Mouse (Mus musculus) central nervous system, embryonic 11.5 days (tissue): Measurements from ENCODE around the gene Mterf2. TPM values are rescaled to one million over a fixed set of nuclear protein-coding genes. Genes with fewer than 3 reads are reported as not detected.

Experiments used
- polyA plus RNA-seq: library from polyadenylated mRNA; depleted of rRNA; stranded (reverse); fragments of >200 nt; gene quantifications from 2 replicates; pipeline ENCODE4 v1.2.3, GENCODE M21; 2012; rRNA removed

Gene Mterf2
- 26.7 and 31.9 TPM in 2 replicates for polyA plus RNA-seq

DNA sequence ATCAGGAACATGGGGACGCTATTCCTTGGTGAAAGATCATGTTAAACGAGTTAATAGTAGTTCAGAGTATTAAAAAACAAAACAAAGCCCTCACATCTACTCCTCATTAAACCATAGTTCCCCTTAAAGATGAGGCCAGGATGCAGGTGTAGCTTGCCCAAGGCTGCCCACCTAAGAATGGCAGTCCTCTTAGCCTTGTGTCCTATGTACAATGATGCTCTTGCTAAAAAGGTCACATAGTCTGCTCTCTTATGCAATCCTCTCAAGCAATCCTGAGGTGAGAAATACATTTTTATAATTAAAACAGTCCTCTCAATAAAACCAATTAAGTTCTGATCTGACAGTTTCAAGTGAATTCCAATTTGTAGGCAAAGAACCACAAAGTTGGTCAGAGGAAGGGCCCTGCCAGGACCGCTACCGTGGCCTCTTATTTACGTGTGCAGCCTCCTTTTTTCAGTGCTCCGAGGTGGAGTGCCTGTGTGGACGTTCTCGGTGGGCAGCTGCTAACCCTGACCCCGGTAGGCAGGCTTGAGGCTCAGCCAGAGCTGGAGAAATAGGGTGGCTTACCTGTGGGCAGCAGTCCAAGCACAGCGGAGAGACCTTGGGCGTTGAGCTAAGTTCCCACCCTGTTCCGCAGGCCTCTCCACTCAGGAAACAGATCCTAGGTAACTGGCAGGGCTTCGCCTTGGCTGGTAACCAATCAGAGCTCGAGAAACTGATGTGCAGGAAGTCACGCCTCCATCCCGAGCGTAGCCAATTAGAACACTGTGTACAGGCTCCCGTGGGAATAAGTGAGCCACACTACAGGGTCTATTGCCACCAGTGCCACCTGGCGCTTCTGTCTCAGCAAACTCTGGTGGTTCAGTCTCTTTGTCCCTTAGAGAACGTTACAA, at the start of gene Mterf2:
Gene Mterf2, minus strand, starts transcription at position 633 of the 893 bp plus-strand sequence.

DNA sequence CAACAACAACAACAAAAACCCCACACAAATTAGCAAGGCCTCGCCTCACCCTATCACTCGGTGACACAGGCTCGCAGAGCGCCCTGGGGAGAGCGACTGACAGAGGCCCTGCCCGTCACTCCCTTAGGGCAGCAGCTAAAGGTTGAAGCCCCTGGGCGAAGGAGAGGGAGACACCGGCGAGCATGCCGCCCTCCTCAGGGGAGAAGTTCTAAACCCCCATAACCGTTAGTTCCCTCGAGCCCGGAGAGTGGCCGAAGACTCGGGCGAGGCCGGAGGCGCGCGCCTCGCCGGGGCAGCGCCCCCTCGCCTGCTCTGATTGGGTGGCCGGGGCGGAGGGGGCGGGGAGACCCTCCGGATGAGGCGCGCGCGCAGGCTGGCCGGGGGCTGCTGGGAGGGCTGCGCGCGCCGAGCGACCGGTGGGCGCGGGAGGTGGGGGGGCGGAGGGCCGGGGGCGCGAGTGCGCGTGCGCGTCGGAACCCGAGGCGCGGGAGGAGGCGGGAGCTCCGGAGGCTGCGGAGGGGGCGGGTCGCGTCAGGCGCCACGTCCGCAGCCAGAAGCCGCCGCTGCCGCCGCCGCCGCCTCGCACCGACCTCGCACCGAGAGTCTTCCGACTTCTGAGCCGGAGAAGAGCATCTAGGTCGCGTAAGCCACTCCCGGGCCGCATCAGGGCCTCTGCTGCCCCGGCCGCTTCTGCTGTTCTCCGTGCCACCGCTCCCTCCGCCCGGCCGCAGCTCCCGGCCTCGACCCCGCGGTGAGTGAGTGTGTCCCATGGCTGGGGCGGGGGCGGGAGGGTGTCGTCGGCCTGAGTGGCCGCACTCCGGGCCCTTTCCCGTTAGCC, 25.4 kb downstream of the Mterf2 start, which contains the start of the genes Fhl4 and Tmem263:
Gene Fhl4, minus strand, starts transcription at position 249 of the 838 bp plus-strand sequence.
Gene Tmem263, plus strand, starts transcription at position 381 of the 838 bp plus-strand sequence.

Other genes with a start within 250 kb of the Mterf2 start
- gene Ric8b, start 210.4 kb downstream of the Mterf2 start, polyA plus RNA-seq = 23.1 and 33.3 TPM in 2 replicates
- gene Fhl4, start 25.5 kb downstream of the Mterf2 start, polyA plus RNA-seq = 0.36 and 1.1 TPM in 2 replicates
- gene Tmem263, start 25.4 kb downstream of the Mterf2 start, polyA plus RNA-seq = 20.9 and 25.1 TPM in 2 replicates
- gene Cry1, start 57.0 kb upstream of the Mterf2 start, polyA plus RNA-seq = 16.9 and 19.2 TPM in 2 replicates